Mouse (Mus musculus) lung, postnatal 4 days (tissue): ENCODE measurements around the gene Mettl7b.

ENCODE experiments used
- DNase-seq, 2 experiments: peaks; one replicate each; pipeline ENCODE4 v3.0.0; 2021

Mettl7b gene

DNA sequence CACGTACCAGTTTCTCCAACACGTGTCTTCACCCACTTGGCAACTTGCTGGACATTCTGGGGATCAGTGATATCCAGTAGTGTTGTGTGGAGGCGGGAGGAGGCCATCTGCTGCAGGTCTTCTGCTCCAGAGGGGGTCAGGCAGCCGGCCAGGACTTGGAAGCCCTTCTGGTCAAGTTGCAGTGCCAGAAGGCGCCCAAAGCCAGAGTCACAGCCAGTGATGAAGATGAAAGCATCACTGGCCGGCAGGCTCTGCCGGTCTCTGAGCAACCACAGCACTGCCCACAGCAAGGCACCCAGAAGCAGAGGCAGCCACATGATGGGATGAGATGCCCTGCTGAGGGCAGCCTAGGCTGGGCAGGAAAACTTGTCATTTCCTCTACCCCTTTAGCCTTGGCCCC, 42.5 kb downstream of the Mettl7b start:
- DNase-seq, result peak in 1 of 2 experiments; percentile 64

DNA sequence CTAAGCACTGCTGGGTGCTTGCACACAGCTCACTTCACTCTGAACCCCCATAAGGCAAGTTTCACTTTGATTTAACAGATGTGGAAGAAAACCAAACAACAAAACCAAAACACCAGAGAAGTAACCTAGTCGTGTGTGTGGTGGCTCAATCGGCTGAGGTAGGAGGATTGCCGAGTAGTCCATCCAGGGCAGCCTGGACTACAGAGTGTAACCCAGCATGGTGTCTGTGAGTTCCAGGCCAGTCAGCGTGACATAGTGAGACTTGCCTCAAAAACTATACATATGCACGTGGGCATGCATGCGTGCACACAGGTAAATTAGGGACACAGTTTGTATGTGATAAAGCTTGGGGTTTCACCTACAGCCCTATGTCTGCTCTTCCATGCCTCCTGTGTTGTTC, 43.4 kb downstream of the Mettl7b start:
- no peak for DNase-seq

DNA sequence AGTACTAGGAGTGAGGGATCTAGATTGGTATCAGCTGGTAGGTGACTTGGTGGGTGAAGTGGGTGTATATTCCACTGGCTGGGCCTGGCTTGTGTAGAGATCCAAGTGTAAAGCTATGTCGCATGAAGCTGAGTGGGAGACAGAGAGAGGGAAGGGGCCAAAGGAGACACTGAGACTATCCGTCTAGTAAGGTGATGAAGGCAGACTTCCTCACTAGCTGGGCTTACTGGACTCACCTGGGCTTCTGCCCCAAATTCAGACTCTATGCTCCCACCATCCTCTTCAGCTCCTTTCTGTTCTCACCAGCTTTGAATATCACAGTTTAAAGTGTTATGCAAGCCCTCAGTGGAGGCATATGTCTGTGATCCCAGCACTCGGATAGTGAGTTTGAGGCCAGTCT, 44.1 kb downstream of the Mettl7b start:
- no peak for DNase-seq

DNA sequence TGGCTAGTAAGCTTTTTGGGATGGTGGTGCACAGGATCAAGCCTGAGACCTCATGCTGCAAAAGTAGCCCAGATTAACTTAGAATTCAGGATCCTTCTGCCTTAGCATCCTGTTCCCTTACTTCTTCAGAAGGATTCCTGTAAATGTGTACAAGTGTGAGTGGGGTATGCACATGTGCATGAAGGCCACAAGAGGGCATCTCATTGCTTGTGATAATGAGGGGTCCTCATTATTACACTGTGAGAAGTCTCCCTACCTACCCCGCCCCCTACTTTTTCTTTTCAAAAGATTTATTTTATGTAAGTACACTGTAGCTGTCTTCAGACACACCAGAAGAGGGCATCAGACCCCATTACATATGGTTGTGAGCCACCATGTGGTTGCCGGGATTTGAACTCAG, 45.2 kb downstream of the Mettl7b start:
- DNase-seq, result no peak

DNA sequence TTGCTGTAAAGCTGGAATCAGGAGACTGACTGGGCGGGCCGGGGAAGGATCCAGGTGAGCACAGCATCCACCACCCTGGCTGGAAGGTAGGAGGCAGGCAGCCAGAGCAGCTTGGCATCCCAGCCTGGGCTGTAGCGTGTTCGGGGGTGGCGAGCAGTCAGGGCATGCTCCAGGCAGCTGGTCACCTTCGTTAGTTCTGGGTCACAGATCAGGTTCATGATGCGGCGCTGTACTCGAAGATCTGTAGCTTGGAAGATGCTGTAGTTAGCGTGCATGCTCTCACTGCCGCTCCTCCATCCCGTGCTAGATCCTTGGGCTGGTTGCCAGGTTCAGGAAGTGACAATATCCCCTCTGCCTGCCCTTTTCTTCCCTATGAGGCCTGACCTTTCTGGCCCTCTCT, 47.1 kb downstream of the Mettl7b start:
- DNase-seq, result no peak

DNA sequence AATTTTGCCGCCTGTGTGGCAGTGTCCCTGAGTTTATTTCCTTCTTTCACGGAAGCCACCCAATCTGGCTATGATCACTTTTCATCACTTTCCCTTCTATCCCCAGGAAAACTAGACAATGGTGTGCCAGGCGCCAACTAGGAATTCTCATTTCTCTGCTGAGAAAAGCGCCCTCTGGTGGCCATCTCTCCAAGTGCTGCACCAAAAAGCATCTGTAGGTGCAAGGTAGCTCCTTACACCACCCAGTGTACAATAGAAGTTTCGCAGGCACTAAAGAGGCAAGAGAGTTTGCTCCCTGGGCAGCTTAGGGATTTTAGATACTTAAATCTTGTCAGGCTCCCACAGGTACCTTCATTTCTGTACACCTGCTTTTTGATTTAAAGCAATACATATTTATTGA, 47.6 kb downstream of the Mettl7b start:
- peak; percentile 85 to 92 for DNase-seq

DNA sequence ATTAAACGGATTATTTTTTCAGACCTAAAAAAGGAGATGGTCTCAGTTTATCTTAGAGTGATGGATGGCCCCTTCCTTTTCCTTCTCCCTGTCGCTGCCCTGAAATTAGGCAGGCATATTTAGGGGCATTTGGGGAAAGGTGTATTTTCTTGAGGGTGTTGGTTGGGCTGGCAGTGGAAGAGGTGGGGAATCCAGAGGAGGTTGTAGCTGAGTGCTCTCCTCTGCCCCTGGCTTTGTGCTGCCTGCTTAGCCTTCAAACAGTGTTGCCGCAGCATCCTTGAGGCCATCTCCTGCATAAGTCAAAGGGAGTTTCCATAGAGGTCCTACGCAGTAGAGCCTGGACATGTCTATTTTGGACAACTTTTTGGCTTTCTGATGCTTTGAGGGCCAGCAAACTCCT, 48.0 kb downstream of the Mettl7b start:
- DNase-seq, result no peak

DNA sequence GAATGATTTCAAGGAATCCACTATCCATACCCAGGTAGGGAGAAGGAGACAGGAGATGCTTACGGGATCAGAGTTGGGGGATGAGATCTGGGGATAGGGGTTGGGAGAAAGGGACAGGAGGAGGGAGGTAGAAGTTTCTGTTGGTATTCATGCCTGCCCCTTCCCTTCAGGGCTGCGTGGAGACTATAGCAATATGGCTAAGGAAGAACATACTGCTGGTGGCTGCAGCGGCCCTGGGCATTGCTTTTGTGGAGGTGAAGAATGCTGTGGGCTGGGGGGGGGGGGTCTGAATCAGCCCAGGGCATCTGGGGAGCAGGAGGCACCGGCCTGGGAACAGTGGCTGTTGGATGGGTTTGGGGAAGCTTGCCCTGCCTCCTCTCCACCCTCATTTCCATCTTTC, 48.5 kb downstream of the Mettl7b start:
- DNase-seq, result no peak

DNA sequence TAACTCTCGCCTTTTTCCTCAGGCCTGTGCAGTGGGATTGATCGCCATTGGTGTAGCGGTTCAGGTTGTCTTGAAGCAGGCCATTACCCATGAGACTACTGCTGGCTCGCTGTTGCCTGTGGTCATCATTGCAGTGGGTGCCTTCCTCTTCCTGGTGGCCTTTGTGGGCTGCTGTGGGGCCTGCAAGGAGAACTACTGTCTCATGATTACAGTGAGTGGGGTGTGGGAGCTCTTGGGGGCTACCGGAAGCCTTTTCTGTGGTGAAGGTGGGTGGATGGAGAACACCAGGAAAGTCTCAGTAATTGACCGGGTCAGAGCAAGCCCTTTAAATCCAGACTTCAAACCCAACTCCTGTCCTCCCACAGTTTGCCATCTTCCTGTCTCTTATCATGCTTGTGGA, 49.4 kb downstream of the Mettl7b start:
- DNase-seq, result no peak

DNA sequence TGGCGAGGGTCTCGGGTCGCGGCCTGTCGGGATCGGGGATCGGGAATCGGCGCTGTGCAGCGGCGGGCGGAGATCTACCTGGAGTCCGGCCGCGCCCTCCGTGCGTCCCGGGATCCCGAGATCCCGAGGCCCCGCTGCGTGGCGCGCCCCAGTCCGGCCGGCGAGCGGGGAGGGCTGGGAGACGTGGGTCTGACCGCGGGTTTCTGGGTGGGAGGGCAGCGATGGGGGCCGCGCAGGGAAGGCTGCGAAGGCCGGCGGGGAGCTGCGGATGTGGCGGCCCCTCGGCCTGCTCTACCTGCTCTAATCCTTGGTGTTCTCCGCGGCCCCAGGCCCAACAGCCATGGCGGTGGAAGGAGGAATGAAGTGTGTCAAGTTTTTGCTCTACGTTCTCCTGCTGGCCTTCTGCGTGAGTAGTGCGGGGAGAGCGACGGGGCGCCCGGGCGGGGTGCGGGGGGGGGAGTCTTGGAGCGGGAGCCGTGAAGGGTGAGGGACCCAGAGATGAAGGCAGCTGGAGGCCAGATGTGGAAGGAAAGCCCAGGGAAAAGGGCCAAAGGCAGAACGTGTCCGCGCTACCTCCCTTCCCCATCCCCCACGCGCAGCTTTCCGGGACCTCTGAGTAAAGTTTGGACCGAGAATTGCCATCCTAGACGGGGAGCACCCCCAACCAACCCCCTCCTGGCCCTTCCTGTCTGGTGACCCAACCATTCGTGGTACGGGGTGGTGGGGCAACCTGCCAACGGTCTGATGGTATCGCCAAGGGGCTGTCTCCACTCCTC, 50.5 kb downstream of the Mettl7b start:
- DNase-seq, result peak; percentile 55 to 71

DNA sequence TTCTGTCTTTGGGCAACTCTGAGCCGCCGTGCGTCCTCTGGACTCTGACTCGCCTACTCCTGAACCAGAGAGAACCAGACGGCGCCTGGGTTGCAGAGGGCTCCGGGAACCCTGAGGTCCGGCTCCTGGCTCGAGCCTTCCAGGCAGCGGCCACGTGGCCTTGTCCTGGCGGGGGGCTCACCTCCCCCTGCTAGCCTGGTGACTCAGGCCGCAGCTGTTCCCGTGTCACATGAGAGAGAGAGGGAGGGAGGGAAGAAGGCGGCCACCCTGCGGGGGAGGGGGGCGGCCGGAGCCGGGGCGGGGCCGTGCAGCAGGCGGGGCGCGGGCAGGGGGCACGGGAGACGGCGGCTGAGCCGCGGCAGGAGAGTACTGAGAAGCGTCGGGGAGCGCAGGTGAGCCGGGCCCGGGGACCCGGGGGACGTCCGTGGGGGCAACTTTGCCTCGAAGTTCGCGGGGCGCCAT, 51.2 kb downstream of the Mettl7b start:
- peak; percentile 86 to 94 for DNase-seq

DNA sequence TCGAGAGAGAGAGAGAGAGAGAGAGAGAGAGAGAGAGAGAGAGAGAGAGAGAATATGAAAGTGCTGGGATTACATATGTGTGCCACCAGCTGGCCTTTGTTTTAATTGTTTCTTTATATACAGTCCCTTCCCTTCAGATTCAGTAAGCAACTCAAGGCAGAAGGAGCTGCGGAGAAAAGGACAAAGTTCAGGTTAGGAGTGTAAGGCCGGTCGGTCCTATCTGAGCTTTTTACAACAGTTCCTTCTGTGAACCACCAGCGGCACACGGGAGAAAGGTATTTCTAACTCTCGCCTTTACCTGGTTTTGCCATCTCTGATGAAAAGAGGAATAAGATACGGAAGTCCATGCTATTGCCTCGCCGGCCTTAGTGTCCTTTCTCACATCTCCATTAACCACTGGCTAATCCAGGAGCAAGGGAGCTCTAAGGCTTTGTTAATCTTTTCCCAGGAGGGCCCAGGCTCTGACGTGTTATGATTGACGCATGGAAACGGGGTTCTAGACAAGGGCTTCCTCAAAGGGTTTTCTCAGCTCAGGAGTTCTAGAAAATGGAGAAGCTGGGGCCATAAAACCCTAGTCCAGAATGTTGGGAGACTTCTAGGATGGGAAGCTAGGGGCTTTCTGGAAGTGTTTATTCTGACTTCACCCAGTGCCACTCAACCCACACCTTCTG, 51.9 kb downstream of the Mettl7b start:
- no peak for DNase-seq
